Mouse (Mus musculus): ENCODE measurements around the gene Il6ra.
A peak's percentile ranks its signal among the peaks of the same experiment; 100 is the strongest.

Il6ra gene

DNA sequence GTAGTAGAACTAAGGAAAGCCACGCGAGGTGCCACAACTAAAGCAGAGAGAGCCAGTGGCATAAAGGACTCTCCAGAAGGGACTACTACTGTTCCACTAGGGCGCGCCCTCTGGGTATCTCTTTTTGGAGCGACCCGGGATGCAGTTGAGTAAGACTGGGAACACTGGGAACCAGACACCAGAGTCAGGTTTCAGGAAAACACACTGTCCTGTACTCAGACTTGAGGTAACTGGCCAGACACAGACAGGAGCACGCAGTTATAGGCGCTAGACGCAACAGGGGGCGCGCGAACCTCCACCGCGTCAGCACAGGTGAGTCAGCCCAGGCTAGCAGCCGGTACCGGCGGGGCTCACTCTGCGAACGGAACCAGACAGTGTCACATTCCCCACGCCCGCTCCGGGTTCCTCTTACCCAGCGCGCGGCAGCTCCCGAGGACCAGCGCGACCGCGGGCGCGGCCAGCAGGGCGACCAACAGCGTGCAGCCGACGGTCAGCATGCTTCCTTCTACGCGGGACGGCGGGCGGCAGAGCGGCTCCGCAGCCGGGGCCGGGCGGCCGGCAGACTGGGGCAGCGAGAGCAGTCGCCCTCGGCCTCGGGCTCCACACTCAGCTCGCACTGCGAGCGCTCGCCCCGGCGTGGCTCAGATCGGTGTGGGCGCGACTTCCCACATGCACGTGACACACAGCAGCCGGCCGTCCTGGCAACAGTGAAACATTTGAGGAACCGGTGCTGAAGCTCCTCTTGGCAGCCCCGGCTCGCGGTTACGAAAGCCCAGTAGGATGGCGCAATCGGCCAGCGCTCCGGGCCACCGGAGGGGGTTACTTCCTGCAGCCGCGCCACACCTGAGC is at the start of gene Il6ra:
TSS of gene Il6ra (minus strand) at position 654 of the 849 bp plus-strand sequence.
- DNase-seq: peak; percentile 96

DNA sequence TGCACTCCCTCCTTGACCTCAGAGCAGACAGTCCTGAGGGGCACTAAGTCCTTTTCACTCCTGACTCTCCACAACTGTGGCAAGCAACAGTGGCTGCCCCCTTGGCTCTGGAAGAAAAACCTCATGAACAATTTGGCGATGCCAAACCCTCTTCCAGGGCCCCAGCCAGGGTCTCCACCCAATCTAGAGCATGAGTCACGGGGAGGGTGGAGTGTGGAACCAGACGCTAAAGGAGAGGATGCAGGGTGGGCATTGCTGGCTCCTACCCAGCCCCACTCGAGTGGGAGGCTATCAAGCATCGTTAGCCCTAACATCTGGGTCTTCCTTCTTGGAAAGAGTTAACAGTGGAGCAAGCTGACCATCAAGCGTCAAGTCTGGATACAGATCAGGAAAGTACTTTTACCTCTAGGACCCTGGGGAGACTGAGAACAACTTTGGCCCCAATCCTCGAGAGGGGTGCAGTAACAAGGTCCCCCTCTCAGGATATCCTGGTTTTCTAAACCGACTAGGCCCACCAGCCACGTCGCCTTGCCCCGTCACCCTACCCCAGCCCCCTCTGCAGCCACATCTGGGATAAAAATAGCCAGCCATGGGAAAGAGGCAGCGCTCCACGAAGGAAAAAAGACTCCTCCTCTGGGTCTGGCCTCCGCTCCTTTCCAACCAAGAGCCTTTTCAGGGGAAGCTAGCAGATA is 49.2 kb upstream of the Il6ra start:
- peak; percentile 34 for DNase-seq

DNA sequence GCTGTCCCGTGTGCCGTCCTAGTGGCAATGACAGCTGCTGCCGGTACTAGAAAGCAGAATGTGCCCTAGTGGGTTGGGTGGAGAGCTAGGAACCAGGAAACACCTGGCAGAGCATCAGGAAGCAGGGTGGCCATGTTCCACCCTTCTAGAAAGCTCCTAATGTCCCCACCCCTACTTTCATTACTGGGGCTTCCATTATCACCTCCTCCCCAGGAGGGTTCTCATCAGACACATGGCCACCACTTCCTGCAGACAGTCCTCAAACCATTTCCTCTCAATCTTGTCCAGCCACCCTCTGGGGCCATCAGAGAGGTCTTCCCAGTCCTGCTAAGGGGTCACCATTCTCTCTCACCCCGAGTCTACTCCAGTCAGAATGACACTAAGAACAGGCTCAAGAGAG is 48.4 kb upstream of the Il6ra start:
- DNase-seq: no peak

DNA sequence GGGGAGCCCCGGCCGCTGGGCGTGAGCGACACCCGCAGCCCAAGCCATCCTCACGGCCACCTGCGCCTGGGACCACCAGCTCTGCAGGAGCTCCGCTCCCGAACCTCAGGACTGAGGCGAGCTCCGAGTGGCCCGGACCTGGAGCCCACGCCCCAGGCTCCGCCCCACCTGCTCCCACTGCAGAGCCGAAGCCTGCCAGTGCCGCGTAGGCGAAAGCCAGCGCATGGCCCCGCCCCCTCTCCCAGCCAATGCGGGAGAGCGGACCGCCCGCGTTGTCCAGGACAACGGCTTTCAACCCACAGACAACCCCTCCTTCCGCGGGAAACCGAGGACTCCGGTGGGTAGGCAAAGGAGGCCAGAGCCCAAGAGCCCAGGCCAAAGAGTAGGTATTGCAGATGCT is 47.5 kb upstream of the Il6ra start:
- DNase-seq: peak; percentile 96

DNA sequence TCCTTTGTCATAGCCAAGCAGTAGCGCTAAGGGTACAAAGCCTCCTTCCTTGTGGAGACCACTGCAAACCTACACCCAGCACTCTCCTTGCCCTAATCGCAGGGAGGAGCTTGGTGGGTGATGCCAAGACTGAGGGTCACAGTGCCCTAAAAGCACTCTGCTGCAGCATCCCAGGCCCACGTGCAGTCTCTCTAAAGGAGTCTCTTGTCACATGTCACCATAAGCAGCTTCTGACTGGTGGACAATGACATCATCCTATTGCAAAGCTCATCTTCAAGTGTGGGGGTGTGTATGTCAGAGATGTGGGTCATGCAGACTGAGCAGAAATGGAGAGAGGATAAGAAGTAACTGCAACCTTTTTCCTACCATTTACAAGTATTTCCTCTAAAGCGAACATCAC is 46.4 kb upstream of the Il6ra start:
- no peak for DNase-seq

DNA sequence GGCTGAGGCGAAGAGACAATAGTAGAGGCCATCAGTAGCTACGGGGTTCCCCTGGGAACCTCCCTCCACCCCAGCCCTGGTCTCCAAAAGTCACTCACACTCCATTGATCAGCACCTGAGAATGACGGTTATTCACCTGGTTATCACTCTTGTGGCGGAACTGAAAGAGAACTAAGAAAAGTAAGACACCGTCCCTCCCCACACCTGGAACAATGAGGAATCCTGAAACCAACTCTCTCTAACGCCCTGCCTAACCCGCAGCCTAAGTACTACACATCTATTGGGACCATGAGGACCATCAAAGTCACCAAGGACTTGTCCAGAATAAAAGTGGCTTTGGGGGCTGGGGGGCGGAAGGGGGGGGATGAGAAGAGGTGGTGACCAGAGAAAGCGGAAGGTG is 44.9 kb upstream of the Il6ra start:
- DNase-seq: no peak

- no peak for DNase-seq
Measured at GRCm38 (mm10) chr3:89956177-89956971, 43.4 kb upstream of the Il6ra start.

DNA sequence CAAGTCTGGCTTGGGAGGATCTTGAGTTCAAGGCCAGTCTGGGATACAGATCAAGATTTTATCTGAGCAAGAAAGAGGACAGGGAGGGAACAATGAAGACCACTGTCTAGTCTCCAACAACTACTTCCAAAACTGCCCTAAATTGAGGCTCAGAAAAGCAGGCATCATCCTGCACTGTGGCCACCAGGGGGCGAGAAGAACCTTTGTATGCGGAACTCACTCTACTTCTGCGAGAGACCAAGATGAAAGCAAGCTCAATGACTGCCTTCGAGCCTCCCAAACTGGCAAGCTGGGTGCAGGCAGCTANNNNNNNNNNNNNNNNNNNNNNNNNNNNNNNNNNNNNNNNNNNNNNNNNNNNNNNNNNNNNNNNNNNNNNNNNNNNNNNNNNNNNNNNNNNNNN is 40.4 kb upstream of the Il6ra start:
- peak; percentile 92 for DNase-seq

DNA sequence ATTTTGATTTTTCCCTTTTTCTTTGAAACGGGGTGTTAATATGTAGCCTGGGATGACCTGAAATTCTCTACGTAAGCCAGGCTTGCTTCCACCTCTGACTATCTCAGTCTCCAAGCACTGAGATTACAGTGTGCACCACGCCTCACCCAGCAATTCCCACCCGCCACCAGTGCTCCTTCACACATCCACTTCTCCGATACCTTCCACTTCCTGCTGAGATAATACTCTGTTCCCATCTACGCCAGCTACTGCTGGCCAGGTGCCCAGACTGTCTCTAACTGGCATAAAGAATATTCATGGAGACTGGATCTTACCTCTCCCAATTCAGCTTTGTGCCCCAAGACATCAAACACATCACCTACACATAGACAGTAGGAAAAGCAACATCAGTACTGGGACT is 35.7 kb upstream of the Il6ra start:
- no peak for DNase-seq

DNA sequence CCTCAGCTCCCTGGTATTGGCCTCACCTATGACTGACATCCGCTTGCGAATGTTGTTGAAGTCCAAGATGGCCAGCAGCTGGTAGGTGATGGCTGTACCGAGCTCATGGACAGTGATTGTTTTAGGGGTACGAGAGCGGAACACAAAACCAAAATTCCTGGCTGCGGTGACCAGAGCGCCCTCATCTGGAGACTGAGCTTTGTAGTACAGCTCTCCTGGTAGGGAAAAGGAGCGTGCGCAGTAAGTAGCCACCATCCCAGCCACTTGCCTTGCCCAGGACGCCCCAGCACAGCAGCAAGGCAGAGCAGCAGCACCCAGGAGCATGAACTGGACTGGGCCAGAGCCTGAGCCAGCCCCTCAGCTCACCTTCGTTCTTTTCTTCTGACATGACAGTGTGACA is 35.0 kb upstream of the Il6ra start:
- no peak for DNase-seq

- no peak for DNase-seq
Measured at GRCm38 (mm10) chr3:89945026-89945425, 32.0 kb upstream of the Il6ra start.

DNA sequence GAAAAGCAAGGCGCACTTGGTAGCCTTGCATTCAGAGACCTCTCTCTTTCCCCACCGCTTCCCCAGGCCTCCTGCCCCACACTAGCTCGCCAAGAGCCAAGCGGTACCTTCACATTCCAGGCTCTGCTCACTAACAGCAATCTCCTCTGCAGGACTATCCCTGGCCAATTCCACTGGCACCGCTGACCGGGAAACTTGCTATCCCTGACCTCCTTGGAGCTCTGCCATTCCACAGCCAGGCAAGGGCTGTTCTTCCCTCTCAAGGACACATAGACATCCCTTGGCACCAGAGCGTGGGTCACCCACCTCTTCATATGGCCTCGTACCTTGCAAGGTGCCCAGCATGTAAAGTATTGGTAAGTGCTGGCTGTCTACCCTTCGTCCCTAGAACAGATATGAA is 29.9 kb upstream of the Il6ra start:
- DNase-seq: no peak

DNA sequence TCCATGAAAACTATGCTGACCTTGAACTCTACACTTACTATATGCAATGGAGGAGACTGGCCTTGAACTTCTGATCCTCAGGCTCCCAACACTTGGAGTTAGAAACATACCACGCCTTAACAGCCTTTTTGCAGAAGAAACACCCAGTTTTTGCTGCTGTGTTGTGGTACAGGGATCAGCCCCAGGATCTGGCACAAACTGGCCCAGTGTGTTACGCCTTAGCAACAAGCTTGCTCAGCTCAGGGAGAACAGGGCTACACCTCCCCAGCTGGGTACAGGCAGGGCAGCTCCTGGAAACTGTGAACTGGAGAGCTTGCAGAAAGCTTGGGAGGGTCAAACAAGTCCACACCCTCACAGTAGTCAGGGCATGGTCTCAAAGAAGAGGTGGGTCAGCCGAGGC is 23.5 kb upstream of the Il6ra start:
- no peak for DNase-seq

DNA sequence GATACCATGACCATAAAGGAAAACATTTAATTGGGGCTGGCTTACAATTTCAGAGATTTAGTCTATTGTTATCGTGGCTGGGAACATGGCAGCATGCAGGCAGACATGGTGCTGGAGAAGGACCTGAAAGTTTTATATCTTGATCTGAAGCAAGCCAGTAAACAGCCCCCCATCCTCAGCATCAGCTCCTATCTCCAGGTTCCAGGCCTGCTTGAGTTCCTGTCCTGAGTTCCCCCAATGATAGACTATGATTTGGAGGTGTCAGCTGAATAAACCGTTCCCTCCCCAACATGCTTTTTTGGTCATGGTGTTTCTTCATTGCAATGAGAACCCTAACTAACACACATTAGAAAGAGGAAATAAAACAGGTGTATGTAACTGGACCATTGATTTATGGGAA is 19.9 kb upstream of the Il6ra start:
- DNase-seq: no peak

DNA sequence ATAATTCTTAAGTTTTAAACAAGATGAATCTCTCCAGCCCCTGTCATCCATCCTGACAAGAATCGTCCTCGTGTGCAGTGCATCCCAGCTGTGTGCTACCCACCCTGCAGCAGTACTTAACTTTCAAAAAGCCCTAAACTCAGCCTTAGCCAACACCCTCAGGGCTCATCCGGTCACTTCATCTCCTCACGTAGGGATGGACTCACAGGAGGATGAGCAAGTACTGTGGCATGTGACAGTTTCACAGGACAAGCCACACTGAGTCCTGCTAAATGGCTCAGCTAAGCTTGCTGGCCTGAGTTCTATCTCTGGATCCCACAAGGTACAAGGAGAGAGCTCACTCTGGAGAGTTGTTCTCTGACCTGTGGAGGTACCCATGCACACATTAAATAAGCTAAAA is 16.0 kb upstream of the Il6ra start:
- no peak for DNase-seq

- no peak for DNase-seq
Measured at GRCm38 (mm10) chr3:89926440-89926839, 13.4 kb upstream of the Il6ra start.

DNA sequence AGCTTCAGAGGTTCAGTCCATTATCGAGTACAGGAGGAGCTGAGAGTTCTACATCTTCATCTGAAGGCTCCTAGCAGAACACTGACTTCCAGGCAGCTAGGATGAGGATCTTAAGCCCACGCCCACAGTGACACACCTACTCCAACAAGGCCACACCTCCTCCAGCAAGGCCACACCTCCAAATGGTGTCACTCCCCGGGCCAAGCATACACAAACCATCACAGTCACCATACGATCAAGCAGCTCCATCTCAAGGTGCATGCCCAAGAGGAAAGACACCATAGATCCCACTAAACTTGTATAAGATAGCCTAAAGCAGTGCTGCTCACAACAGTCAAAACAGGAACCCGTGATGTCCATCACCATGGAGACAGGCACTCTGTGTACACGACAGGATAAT is 7.7 kb upstream of the Il6ra start:
- no peak for DNase-seq

- DNase-seq: no peak
Measured at GRCm38 (mm10) chr3:89917408-89917807, 4.4 kb upstream of the Il6ra start.

- no peak for DNase-seq
Measured at GRCm38 (mm10) chr3:89916622-89917021, 3.6 kb upstream of the Il6ra start.

DNA sequence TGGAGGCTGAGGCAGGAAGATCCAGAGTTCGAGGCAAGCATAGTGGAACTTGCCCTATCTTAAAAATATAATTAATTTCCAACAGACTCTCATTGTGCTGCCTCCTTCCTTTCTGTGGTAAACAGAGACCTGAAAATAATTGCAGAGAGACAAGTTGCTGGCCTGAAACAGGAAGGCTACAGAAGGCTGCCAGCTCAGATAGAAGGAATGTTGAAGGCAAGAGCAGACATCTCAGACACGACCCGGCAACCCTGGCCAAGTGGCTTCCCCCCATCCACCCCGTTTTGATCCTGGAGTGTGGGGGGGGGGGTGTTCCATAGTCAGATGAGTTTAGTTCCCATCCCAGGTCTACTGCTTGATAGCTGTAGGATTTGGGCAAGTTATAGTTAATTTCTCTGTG is 1.7 kb upstream of the Il6ra start:
- DNase-seq: no peak

GRCm38 (mm10) chr3:89912108-89912542 is 871 bp downstream of the Il6ra start:
- DNase-seq: peak; percentile 52

DNA sequence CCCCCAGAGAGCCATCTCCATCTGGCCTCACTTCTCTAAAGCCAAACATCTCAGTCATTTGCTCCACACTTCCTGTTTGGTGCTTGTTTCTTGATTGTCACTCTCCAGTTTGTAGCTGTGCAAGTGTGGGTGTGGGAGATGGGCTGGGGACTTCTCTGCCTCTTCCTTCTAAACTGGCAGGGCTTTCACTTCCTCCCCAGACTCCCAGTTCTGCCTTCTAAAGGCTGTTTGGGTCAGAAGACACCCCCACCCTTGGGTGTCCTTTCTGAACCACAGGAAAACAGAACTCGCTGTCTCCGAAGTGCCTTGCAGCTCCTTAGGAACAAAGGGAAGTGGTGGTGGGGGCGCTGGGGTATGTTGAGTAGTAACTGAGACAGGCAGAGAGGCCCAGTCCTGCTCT is 1.8 kb downstream of the Il6ra start:
- DNase-seq: peak; percentile 77

- DNase-seq: peak; percentile 81
Measured at GRCm38 (mm10) chr3:89909703-89910542, 3.1 kb downstream of the Il6ra start.

All from lung, postnatal 36 days (tissue).